Mouse (Mus musculus): Measurements from ENCODE around the gene Apex1.
"Not testable (repeated sequence)": the region's sequence is repeated elsewhere in the genome, so short reads cannot be mapped to it uniquely, and the experiment has no call there.

The Apex1 gene

GRCm38 (mm10) chr14:50929951-50930350, 5.2 kb downstream of the Apex1 start:
- DNase-seq = no peak

- peak; percentile 54 for DNase-seq
These were observed 5.6 kb downstream of the Apex1 start for GRCm38 (mm10) chr14:50930377-50930753.

GRCm38 (mm10) chr14:50930754-50931492, 6.2 kb downstream of the Apex1 start, which contains the start of the genes Pip4p1 and Pnp:
TSS of gene Pip4p1 (minus strand) at chr14:50930856.
TSS of gene Pnp (plus strand) at chr14:50931082.
- DNase-seq = peak; percentile 99

GRCm38 (mm10) chr14:50931493-50932020, 6.8 kb downstream of the Apex1 start:
- DNase-seq = no peak

GRCm38 (mm10) chr14:50936649-50937048, 11.9 kb downstream of the Apex1 start:
- DNase-seq = no peak

GRCm38 (mm10) chr14:50938119-50938908, 13.5 kb downstream of the Apex1 start:
- no peak for DNase-seq

GRCm38 (mm10) chr14:50938940-50939339, 14.2 kb downstream of the Apex1 start:
- no peak for DNase-seq

- DNase-seq = peak; percentile 97
These were observed 19.3 kb downstream of the Apex1 start, which contains the start of gene Gm49342 for GRCm38 (mm10) chr14:50943932-50944667. TSS of gene Gm49342 (plus strand) at chr14:50944517.

GRCm38 (mm10) chr14:50944668-50945033, 19.9 kb downstream of the Apex1 start:
- DNase-seq = not testable (repeated sequence)

GRCm38 (mm10) chr14:50945081-50945480, 20.3 kb downstream of the Apex1 start:
- DNase-seq = not testable (repeated sequence)

- DNase-seq = not testable (repeated sequence)
These were observed 20.8 kb downstream of the Apex1 start for GRCm38 (mm10) chr14:50945526-50945925.

- no peak for DNase-seq
These were observed 30.7 kb downstream of the Apex1 start for GRCm38 (mm10) chr14:50955487-50955886.

GRCm38 (mm10) chr14:50955942-50956508, 31.3 kb downstream of the Apex1 start, which contains the start of gene Pnp2:
TSS of gene Pnp2 (plus strand) at chr14:50955992.
- DNase-seq = peak; percentile 61

GRCm38 (mm10) chr14:50956724-50957123, 32.0 kb downstream of the Apex1 start:
- not testable (repeated sequence) for DNase-seq

GRCm38 (mm10) chr14:50957146-50957545, 32.4 kb downstream of the Apex1 start:
- not testable (repeated sequence) for DNase-seq

GRCm38 (mm10) chr14:50958289-50958995, 33.7 kb downstream of the Apex1 start:
- DNase-seq = not testable (repeated sequence)

- no peak for DNase-seq
These were observed 43.6 kb downstream of the Apex1 start for GRCm38 (mm10) chr14:50968216-50968980.

GRCm38 (mm10) chr14:50969041-50969440, 44.3 kb downstream of the Apex1 start:
- DNase-seq = no peak

- no peak for DNase-seq
These were observed 45.1 kb downstream of the Apex1 start for GRCm38 (mm10) chr14:50969558-50970544.

GRCm38 (mm10) chr14:50970822-50971221, 46.1 kb downstream of the Apex1 start:
- DNase-seq = no peak
